Mouse (Mus musculus) gastrocnemius, postnatal 4 days (tissue): ENCODE results near the gene Clec4a3. TPM values are rescaled to one million over a fixed set of nuclear protein-coding genes. Genes with fewer than 3 reads are reported as not detected.
"Not testable (repeated sequence)": the region's sequence is repeated elsewhere in the genome, so short reads cannot be mapped to it uniquely, and the experiment has no call there.

ENCODE experiments used
- DNase-seq, 2 experiments: peaks; one replicate each; pipeline ENCODE4 v3.0.0; 2021 to 2022; ENCODE audit warnings: low spot score in 2 of 2, mixed read lengths in 2 of 2
- long read RNA-seq, 2 experiments: library from polyadenylated mRNA; stranded (forward); transcript quantifications; one replicate each; pipeline ENCODE4 v2.0.0; 2021
- total RNA-seq, 2 experiments: library from RNA; stranded (reverse); gene quantifications; 2 replicates each; pipeline ENCODE4 v1.2.3; 2021

Clec4a3 gene
- 1 to 10 TPM; 2.9 TPM for total RNA-seq
- long read RNA-seq, experiment 1, partial matches to known transcripts = 1 of 2 reads
- long read RNA-seq, experiment 1, other reads (novel, unspliced or antisense) = 0 of 2 reads
- long read RNA-seq, experiment 2, partial matches to known transcripts = 0 of 1 reads
- long read RNA-seq, experiment 2, other reads (novel, unspliced or antisense) = 0 of 1 reads

DNA sequence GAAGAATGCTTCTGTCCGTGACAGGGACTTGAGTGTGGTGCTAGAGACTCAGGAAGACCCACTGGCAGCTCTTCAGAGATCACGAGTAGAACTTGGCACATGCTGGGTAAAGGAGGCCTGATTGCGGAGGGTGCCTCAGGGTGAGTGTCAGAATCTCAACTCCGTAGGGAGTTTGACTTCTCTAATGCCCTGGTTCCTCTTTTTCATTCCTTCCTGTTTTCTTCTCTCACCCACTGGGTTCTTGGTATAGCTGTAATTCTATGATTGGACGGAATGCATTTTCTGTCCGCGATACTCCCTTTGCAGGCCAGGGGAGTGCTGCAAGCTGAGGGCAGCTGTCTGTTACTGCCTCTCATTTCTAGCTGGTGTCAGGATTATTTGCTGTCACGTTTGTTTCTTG is at the start of gene Clec4a3:
TSS of gene Clec4a3 (plus strand) at position 115 of the 400 bp plus-strand sequence.
- DNase-seq = no peak

DNA sequence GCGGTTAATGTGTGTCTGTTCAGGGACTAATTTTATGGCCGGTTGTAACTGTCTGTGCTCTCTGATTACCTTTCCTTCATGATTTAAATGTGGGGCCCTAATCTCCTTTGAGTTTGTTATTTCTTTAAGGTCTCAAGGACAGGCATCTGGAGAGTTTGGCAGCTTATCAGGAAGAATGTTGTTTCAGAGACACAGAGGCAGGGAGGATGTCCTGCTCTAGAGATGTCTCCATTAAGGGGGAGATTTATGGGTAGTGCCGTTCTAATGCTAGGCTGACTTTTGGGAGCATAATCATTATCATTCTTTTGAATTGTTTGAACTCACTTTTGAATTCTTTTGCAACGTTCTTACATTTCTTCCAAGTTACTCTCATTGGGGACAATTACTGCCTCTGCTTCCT is 32.4 kb upstream of the Clec4a3 start:
- DNase-seq = no peak

DNA sequence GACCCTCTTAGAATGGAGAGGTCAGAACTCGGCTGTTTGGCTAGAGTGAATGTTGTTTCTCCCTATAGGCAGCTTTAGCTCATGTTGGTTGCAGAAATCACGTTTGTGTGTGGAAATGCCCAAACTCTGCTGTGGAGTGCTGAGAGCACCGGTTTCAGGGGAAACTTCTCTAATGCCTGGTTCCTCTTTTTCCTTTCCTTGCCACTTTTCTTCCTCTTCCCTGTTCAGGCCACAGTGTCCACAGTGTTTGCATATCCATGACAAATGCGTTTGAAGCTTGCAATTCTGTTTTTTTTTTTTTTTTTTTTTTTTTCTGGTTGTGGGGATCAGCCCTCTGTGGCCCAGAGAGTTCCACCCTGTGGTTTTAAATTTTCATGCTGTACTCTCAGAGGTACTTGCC is 30.9 kb upstream of the Clec4a3 start, which contains the start of gene Clec4a1:
TSS of gene Clec4a1 (plus strand) at position 398 of the 400 bp plus-strand sequence.
- no peak for DNase-seq

DNA sequence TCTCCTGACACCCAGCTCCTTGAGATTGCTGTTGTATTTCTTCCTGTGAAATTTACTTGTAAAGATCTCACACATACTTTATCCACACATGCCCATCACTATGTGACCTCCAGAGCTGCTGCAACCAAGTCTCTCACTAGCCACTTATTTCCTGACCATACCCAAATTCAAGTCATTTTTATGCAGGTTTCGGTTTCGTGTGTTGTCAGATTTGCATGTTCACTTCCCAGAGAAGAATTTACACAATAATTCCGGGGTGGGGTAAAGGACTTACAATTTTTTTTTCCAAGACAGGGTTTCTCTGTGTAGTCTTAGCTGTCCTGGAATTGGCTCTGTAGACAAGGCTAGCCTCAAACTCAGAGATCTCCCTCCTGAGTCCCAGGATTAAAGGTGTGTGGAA is 17.5 kb upstream of the Clec4a3 start:
- DNase-seq = no peak

DNA sequence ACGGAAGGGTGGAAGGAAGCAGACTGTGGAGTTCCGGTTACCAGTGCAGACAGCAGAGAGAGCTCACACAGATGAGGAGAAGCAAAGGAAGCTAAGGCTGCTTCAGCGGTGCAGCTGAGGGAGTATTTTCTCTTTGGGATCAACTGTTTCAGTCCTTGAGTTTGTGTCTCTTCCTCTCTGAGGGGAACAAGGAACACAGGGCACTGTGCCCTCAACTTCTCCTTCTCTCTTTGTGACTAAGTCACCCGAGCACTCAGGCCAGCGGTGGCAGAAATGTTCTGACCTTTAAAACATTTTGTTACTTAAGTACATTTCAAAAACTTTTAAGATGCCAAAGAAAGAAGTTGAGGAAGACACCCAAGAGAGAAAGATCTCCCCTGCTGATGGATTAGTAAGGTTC is 12.7 kb upstream of the Clec4a3 start:
- DNase-seq = no peak

DNA sequence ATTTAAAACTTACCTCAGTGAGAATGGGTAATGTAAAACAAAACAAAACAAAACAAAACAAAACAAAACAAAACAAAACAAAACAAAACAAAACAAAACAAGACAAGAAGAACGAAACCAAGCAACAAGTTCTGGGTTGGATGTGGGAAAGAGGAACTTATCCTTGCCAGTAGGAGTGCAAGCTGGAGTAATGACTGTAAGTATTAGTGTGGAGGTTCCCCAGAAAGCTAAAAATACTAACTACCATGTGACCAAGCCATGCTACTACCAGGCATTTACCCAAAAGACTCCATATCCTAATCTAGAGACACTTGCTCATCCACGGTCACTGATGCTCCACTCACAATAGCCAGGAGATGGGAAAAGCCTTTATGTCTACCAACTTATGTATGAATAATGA is 5.6 kb upstream of the Clec4a3 start:
- no peak for DNase-seq

DNA sequence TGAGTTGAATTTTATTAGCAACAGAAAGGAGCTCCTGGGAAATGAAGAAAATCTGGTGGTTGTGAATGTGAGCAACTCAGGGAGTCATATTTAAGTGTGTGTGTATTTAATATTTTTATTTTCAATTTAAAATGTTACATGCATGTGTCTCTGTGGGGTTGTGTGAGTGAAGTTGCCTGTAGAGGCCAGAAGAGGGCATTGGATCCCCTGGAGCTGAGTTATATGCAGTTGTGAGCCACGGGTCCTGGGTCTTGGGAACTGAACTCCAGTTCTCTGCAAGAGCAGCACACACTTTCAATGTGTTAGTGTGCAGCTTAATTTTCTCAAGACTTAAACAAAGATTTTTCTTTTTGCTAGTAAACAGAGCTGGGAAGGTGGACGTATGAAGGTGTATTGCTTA is 12.2 kb downstream of the Clec4a3 start:
- DNase-seq = no peak

DNA sequence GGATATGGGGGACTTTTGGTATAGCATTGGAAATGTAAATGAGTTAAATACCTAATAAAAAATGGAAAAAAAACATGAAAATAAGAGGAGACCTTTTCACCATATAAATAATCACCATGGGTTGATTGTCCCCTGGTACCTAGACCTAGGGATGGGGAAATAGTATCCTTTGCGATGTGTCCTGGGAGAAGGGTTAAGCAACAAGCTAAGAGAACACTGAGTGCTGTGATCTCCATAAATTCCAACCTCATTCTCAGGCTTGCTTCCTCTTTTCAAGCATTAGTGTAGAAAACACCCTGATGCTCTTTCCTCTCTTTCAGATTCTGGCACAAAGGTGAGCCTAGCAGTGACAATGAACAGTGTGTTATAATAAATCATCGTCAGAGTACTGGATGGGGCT is 16.7 kb downstream of the Clec4a3 start:
- DNase-seq = no peak

DNA sequence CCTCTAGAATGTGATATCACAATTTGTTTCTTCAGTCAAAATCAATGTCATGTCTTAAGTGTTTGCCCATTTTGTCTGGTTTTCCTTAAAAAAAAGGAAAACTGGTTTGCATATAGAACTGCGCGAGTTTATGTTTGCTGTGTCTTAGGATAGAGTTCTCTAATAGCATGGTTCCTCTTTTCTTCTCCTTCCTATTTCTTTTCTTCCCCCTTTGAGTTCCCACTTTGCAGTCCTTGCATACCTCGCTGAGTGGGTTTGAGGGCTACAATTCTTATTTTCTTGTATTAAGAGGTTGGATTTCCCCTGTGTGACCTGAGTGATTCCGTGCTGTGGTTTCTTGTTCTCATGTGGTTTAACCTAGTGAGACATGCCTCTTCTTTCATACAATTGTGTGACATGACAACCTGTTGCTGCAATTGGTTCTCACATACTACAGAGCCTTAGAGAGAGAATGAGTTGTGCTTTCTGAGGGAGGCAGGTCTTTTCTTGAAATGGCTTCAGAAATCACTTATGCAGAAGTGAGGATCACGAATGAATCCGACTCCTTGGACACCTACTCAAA is 37.6 kb downstream of the Clec4a3 start, which contains the start of gene Clec4a4:
TSS of gene Clec4a4 (plus strand) at position 492 of the 562 bp plus-strand sequence.
- DNase-seq = no peak

DNA sequence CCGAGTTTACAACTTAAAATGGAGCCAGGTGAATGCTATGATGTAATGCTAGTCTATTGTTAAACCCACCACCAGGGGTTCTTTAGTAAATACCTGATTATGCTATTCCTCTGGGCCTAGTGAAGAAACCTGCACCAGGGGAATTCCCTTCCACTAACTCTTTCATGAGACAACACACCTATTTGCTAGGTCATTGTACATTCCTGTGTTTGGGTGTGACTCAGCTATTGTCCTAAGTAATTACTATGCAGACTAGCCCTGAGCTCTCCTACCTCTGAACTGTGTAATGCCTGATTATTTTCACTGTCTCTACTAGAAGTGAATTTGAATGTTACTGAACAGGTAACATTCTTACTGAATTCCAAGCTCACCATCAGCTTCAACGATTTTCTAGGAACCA is 52.4 kb downstream of the Clec4a3 start:
- DNase-seq = not testable (repeated sequence)

DNA sequence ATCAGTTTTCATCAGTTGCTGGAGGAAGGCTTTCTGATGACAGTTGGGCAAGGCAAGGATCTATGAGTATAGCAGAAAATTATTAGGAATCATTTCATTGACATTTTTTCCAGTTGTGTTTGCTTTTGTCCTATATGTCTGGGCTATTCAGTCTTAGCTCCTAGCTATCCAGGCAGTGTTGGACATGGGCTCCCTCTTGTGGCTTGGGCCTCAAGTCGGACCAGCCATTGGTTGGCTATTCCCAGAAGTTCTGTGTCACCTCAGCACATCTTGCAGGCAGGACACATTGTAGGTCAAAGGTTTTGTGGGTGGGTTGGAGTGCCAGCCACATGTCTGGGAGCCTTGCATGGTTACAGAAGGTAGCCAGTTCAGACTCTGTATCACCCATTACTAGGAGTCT is 53.3 kb downstream of the Clec4a3 start:
- DNase-seq = no peak

Other genes with a start within 250 kb of the Clec4a3 start
- not detected for gene Nanog, start 245.0 kb upstream of the Clec4a3 start, total RNA-seq
- 1 to 10 TPM; 2.7 to 4.8 TPM for gene Slc2a3, start 150.9 kb upstream of the Clec4a3 start, total RNA-seq
- 10 to 100 TPM; 22.4 to 25.4 TPM for gene Foxj2, start 132.6 kb upstream of the Clec4a3 start, total RNA-seq
- gene C3ar1, start 96.4 kb upstream of the Clec4a3 start, total RNA-seq = 1 to 10 TPM; 4.7 TPM
- gene Necap1, start 78.0 kb upstream of the Clec4a3 start, total RNA-seq = 10 to 100 TPM; 33.2 to 35.4 TPM
- gene Clec4a1, start 30.7 kb upstream of the Clec4a3 start, total RNA-seq = 1 to 10 TPM; 4.7 to 5.4 TPM
- gene Clec4a4, start 37.9 kb downstream of the Clec4a3 start, total RNA-seq = not detected
- not detected for gene Clec4b1, start 97.4 kb downstream of the Clec4a3 start, total RNA-seq
- 1 to 10 TPM; 3.2 to 3.3 TPM for gene Clec4a2, start 153.9 kb downstream of the Clec4a3 start, total RNA-seq
- not detected for gene Clec4b2, start 220.4 kb downstream of the Clec4a3 start, total RNA-seq